Mouse (Mus musculus): ENCODE results near the gene Sulf2. TPM values are rescaled to one million over a fixed set of nuclear protein-coding genes. Genes with fewer than 3 reads are reported as not detected.

The Sulf2 gene
- total and polyA plus RNA-seq, 3 experiments = not detected

DNA sequence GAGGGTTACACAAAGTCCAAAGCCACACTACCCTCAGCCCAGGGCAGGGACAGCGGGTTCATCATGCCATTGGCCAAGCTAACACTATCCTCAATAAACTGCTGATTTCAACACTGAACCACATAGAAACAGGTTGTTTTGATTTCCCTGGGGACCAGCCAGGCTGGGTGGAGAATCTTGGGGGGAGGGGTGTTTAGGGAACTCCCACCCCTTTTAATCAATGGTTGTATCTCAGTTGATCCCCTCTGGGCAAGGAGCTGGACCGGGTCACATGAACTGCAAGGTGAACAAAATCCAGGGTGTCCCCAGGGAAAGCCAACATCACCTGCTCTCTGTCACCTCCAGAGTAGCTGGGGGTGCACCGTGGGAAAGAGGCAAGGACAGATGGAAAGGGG lies 2.1 kb downstream of the Sulf2 start:
- H3K79me2 ChIP-seq (replicated peaks; ENCODE audit: control insufficient read depth, extremely low read depth, insufficient read depth, poor library complexity, severe bottlenecking) = no peaks in the 10 kb centered on the region
- H3K9ac ChIP-seq (ENCODE audit: insufficient read depth, low read depth) = no peak overlapping the region
- in situ Hi-C loops (cut with MboI; ENCODE audit: low pct_ligation_motif_present, low pct_unique_long_range_greater_than_20kb, low sequenced_read_pairs) (no loop called here), dilution Hi-C loops (cut with MboI; ENCODE audit: extremely low pct_ligation_motif_present, extremely low pct_unique_long_range_greater_than_20kb, low sequenced_read_pairs) (no loop called here)
- H3K9me3 ChIP-seq (replicated peaks; ENCODE audit: low read length) = peaks cover 16% of the 10 kb centered on the region
- no peak overlapping the region for H3K27ac ChIP-seq (ENCODE audit: insufficient read depth, low read depth)
- H3K4me1 ChIP-seq (ENCODE audit: control insufficient read depth in 1 of 2, insufficient read depth in 2 of 2) = no peaks in the 10 kb centered on the region
- H3K27me3 ChIP-seq (replicated peaks) = peaks cover 18% of the 10 kb centered on the region
- no peaks in the 10 kb centered on the region for H3K36me3 ChIP-seq (replicated peaks in 1 of 2; ENCODE audit: control insufficient read depth in 1 of 2, insufficient read depth in 1 of 2, low read length in 1 of 2)
- TF ChIP-seq TCF12 (IDR thresholded peaks at IDR 0.05; ENCODE audit: low read depth, low read length) (no peak), JUND (conservative IDR thresholded peaks at IDR 0.05; ENCODE audit: low read depth, low read length) (no peak), RCOR1 (conservative IDR thresholded peaks at IDR 0.05; ENCODE audit: low read depth, low read length) (no peak)
- H3K4me3 ChIP-seq (replicated peaks in 1 of 3; ENCODE audit: low read depth in 2 of 3, low read length in 2 of 3, poor library complexity in 1 of 3) = no peak overlapping the region
- H3K4me2 ChIP-seq (ENCODE audit: insufficient read depth, low read depth, poor library complexity, severe bottlenecking) = no peak overlapping the region
- DNase-seq (ENCODE audit: extremely low read depth) = no peak

DNA sequence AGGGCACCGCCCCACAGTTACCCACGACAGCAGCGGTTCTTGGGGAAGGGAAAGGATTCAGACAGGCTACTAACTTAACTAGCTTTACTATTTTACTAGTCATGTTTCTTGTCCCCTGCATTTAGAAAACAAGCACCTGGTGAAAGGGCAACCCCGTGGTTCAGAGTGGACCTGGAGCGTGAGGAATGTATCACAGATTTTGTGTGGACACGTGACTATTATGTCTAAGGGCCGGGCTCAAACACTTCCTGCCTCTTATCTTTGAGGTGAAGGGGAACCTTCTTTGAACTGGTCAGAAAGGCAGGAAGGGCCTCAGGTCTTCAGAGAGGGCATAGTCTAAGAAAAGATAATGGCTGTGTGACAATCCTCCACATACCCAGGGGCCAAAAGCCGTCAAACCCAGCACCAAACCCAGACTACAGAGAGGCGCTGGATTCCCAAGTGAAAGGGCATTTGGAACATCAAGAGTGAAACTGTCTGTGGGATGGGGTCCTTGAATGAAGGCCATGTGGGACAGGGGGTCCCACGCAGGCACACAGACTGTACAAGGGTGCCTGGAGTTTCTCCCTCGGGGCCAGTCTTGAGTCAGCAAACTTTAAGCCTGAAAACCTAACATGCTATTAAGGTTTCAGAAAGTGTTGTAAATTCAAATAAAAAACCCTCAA lies 2.6 kb downstream of the Sulf2 start:
- H3K27me3 ChIP-seq (replicated peaks) = peaks cover 22% of the 10 kb centered on the region
- peaks cover 16% of the 10 kb centered on the region for H3K9me3 ChIP-seq (replicated peaks; ENCODE audit: low read length)
- H3K4me2 ChIP-seq (ENCODE audit: insufficient read depth, low read depth, poor library complexity, severe bottlenecking) = no peak overlapping the region
- no peaks in the 10 kb centered on the region for H3K79me2 ChIP-seq (replicated peaks; ENCODE audit: control insufficient read depth, extremely low read depth, insufficient read depth, poor library complexity, severe bottlenecking)
- no peak overlapping the region for H3K4me3 ChIP-seq (replicated peaks in 1 of 3; ENCODE audit: low read depth in 2 of 3, low read length in 2 of 3, poor library complexity in 1 of 3)
- DNase-seq (ENCODE audit: extremely low read depth) = no peak
- no peak for TF ChIP-seq BHLHE40 (IDR thresholded peaks at IDR 0.05; ENCODE audit: low read depth, low read length)
- no peak for TF ChIP-seq TCF12 (IDR thresholded peaks at IDR 0.05; ENCODE audit: low read depth, low read length)
- TF ChIP-seq GABPA (IDR thresholded peaks at IDR 0.05; ENCODE audit: insufficient replicate concordance, low read depth, low read length) = no peak
- TF ChIP-seq MAFK (IDR thresholded peaks at IDR 0.05; ENCODE audit: insufficient replicate concordance, low read length) = no peak
- TF ChIP-seq MXI1 (IDR thresholded peaks at IDR 0.05; ENCODE audit: low read depth, low read length) = no peak
- TF ChIP-seq MEF2A (IDR thresholded peaks at IDR 0.05; ENCODE audit: borderline replicate concordance, low read depth, low read length) = no peak
- no peak for TF ChIP-seq CHD1 (IDR thresholded peaks at IDR 0.05; ENCODE audit: low read depth, low read length)
- TF ChIP-seq ZC3H11A (IDR thresholded peaks at IDR 0.05; ENCODE audit: low read depth, low read length) = no peak
- no peak for TF ChIP-seq USF1 (IDR thresholded peaks at IDR 0.05; ENCODE audit: low read depth, low read length)
- no peak for TF ChIP-seq NELFE (IDR thresholded peaks at IDR 0.05; ENCODE audit: low read depth, low read length)
- TF ChIP-seq POLR2AphosphoS2 (IDR thresholded peaks at IDR 0.05; ENCODE audit: low read depth, low read length) = no peak
- no peak for TF ChIP-seq MAZ (IDR thresholded peaks at IDR 0.05; ENCODE audit: low read depth, low read length)
- no peak overlapping the region for H3K9ac ChIP-seq (ENCODE audit: insufficient read depth, low read depth)
- H3K27ac ChIP-seq (ENCODE audit: insufficient read depth, low read depth) = no peak overlapping the region
- no peaks in the 10 kb centered on the region for H3K4me1 ChIP-seq (ENCODE audit: control insufficient read depth in 1 of 2, insufficient read depth in 2 of 2)
- in situ Hi-C loops (cut with MboI; ENCODE audit: low pct_ligation_motif_present, low pct_unique_long_range_greater_than_20kb, low sequenced_read_pairs) = no loop called here
- dilution Hi-C loops (cut with MboI; ENCODE audit: extremely low pct_ligation_motif_present, extremely low pct_unique_long_range_greater_than_20kb, low sequenced_read_pairs) = no loop called here
- H3K36me3 ChIP-seq (replicated peaks in 1 of 2; ENCODE audit: control insufficient read depth in 1 of 2, insufficient read depth in 1 of 2, low read length in 1 of 2) = no peaks in the 10 kb centered on the region
